Mouse (Mus musculus) ovary, adult 18-20 months (tissue): ENCODE measurements around the gene Masp1.
A peak's percentile ranks its signal among the peaks of the same experiment; 100 is the strongest.

ENCODE experiments used
- DNase-seq: peaks from one replicate; pipeline ENCODE4 v3.0.0; 2022; ENCODE audit warnings: low spot score, mixed read lengths

The Masp1 gene

GRCm38 (mm10) chr16:23520235-23520871 is at the start of gene Masp1, which contains the start of gene Rtp4:
Masp1 (minus strand) TSS chr16:23520815.
Rtp4 (plus strand) TSS chr16:23520291.
- peak; percentile 31 for DNase-seq

- no peak for DNase-seq
Measured at GRCm38 (mm10) chr16:23568369-23568958, 47.8 kb upstream of the Masp1 start.

DNA sequence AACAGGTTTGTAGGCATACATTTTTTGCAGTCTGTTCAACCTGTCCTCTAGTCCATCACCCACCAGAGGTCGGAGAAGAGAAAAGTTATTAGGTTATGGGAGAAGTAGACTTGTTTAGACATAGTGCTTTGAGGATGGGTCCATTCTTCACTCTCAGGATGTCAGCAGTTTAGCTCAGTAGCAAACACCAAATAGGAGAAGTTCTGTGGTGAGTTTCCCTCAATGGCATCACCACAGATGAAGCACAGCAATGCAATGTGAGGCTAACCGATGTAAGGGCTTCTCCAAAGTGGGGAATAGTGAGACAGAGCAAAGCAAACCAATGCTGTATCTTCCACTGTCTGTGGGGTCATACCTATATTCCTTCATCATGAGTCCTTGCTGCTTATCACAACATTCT is 37.1 kb upstream of the Masp1 start:
- DNase-seq, result no peak

GRCm38 (mm10) chr16:23557195-23557594 is 36.6 kb upstream of the Masp1 start:
- no peak for DNase-seq

DNA sequence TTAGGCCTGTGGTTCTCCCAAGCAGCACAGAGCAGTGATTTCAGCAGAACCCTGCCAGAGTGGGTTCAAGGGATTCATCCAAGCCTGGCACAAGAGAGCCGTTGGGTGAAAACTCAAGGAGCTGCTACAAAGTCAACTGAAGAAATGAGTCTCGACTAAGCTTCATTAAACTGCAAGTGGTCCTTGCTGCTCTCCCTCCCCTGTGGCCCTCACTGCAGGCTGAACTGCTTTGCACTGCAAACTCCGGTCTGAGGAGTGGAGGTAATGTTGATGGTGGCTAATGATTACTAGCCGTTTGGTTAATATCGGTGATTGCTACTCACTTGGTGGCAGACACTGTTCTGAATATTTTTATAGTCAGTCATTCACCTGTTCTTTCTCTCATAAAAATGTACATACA is 34.1 kb upstream of the Masp1 start:
- DNase-seq, result no peak

GRCm38 (mm10) chr16:23550981-23551582 is 30.5 kb upstream of the Masp1 start:
- no peak for DNase-seq

GRCm38 (mm10) chr16:23550346-23550980 is 29.8 kb upstream of the Masp1 start:
- DNase-seq, result peak; percentile 20

DNA sequence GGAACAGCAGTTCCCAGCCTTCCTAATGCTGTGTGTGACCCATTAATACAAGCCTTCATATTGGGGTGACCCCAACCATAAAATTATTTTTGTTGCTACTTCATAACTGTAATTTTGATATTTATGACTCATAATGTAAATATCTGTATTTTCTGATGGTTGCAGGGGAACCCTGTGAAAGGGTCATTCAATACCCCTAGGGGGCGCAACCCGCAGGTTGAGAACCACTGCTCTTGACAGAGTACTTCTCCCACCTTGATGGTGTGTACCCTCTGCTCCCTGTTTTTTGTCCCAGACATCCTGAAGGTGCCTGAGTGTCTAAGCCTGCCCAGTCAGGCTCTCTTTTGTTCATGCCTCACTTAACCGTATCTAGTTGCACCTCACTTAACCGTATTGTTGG is 27.2 kb upstream of the Masp1 start:
- DNase-seq, result no peak

DNA sequence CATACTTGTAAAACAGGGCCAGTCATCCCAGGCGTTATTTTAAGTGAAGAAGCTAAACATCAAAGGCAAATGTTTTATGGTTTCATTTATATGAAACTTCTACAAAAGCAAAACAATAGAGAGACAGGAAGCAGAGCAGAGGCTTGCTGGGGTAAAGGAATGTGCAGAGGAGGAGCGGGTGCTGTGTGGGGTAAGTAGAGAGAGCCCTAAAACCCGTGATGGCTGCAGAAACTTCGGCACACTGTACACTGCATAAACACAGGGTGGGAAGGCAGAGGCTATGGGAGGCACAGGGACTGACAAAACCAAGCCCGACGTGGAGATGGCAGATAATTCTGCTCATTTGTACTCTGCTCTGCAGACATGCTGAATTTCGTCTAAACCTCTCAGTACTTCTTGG is 23.7 kb upstream of the Masp1 start:
- DNase-seq, result no peak

DNA sequence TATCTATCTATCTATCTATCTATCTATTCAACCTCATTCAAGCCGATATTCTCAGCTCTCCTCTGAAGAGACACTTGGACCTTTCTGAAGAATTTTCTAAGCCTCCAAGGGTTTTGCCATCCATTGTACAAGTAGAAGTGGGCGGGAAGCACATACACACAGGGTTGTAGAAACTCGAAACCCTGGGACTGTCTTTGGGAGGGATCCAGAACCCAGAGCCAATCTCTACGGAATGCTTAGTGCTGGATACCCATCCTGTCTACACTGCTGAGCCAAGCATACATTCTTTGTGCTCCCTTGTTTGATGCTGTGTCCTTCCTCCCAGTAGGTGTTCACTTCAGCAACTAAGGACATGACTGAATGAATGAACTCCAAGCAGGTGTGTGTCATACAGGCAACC is 22.3 kb upstream of the Masp1 start:
- no peak for DNase-seq

GRCm38 (mm10) chr16:23541046-23541445 is 20.4 kb upstream of the Masp1 start:
- DNase-seq, result no peak

DNA sequence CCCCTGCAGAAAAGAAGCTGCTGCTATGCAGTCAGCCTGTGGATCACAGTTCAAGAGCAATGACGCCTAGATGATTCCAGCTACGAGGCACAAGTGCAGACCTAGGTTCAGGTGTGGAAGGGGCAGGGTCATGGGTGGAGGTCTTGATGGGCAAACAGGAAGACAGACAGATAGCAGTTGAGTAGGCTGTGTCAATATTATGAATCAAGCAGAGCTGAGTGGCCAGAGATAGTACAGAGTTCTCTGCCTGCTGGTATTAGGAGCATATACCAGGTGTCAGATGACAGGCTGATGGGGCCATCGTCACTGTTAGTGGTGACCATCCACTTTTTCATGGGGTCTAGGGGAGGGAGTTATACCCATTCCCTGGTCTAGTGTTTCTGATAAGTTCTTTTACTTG is 13.1 kb upstream of the Masp1 start:
- no peak for DNase-seq

GRCm38 (mm10) chr16:23529186-23529585 is 8.6 kb upstream of the Masp1 start:
- DNase-seq, result no peak

GRCm38 (mm10) chr16:23522081-23522480 is 1.5 kb upstream of the Masp1 start:
- DNase-seq, result no peak

GRCm38 (mm10) chr16:23521092-23521491 is 477 bp upstream of the Masp1 start:
- no peak for DNase-seq

DNA sequence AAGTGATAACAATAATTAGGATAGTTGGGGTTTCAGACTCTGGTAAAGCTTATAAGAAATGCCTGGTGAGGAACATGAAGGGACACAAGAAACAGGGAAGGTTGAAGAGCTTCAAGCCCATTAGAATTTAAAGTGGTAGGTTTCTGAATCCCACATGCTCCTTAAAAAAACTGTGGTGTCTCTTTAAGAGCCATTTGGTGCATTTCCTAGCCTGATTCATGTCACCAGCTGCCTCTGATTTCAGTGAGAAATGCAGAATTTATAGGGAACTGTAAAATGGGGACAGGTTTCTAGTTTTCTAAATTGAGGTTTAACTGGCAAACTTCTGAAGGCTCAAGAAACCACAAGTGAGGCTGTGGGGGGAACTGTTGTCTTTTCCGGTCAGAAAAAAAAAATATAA is 844 bp downstream of the Masp1 start:
- DNase-seq, result no peak

DNA sequence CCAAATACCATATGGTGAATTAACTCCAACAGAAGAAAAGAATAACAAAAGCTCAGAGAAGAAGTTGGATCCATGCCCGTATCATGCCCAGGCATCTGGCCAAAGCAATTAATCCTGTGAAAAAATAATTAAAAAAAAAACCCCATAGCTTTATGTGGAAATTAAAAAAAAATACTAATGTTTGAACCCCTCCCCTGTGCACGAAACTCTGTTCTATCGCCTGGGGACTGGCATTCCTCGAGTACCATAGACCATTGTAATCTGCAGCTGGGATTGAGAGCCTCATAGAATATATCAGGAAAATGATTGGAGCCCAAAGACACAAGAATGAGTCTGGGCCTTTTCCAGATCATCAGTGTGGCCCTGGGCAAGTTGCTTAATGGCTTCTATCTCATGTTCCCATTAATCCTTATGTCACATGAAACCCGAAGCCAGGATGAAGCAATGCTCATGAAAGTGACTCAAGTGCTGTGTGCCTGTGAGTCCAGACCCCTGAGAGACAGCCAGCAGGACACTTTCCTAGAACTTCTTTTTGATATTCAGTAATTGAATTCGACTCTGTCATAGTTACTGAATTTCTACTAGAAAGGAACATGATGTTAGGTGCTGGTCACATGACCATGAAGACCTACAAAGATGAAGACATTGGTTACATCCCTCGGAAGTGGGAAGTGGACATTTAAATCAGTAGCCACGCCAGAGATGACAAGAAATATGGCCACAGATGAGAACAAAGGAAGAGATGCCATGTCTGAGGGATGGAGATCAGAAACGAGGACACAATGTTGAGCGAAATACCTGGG is 1.8 kb downstream of the Masp1 start:
- no peak for DNase-seq

DNA sequence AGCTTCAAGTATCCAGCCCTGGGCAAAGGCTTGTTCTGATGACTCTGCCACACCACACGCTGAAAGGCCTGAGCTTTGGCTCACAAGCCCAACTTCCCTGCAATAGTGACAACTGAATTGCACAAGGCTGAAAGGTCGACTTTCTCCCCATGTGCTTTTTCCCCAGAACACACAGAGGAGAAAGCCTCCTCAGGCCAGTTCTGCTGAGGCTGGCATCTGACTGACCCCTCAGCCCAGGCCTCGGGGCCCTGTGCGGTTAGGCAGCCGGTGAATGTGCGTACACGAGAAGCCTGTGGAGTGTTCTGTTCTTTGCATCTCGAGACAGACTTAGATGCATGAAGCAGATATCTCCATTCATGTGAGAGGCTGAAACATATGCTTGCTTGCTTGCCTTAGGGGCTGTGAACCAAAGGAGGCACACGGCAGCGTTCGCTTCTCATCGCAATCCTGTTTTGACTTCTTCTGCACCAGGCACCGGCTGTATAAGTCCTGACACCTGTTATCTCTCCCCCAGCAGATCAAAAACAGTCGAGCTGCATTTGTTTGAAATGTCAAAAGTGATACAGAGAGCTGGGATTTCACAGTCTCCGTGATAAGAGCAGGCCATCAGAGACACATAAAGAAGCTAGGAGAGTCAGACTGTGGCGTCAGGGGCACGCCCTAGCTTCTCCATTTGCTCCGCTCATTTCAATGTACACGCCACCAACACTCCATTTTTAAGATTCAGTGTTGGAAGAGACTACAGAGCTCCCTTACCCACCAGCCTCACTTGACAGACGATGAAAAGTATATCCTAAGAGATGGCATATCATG is 2.7 kb downstream of the Masp1 start:
- no peak for DNase-seq

DNA sequence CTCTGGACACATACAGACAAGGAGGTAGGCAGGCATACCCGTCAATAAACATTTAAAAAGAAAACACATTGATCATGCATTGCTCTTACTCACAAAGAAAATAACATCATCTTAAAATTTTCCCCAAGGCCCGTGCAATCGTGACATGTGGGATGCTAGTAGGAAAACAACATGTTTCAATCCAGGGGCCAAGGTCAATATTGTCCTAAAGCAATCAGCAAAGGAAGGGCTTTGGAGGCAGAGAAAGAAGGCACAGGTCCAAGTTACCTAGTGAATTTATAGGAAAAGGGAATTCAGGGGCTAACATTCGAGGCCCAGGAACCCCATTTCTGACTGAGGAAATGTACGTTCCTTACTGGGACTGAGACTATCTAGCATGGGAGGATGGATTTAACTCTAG is 3.4 kb downstream of the Masp1 start:
- no peak for DNase-seq

DNA sequence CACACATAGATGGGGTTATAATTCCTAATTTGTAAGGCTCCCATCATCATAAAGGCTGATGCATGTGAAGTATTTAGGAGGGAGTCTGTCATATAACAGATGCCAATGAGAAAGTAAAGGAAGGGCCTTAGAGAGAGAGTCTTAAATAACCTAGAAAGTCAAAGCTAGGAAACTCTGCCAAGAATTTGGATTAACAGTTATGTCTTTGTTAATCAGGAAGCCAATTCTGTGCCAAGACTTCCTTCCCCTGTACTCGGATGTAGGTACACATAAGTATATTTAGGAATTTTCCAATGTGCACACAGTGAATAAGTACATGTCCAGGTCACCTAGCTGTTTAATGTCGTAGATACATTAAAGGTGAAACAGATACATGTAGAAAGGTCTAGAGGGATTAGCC is 4.0 kb downstream of the Masp1 start:
- no peak for DNase-seq

DNA sequence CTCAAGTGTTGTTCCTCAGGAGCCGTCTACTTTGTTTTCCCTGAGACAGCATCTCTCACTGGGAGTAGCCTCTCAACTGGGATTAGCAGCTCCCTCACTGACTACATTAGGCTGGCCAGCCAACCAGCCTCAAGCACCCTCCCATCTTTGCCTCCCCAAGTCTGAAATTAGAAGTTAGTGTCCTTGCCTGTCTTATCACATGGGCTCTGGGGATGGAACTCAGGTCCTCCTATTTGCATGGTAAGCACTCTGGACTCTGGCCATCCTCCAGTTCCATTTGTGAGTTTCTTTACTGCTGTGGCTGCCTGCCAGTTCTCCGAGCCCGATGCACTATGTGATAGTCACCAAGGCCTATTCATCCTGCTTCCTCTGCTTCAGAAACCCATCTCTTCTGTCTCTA is 4.8 kb downstream of the Masp1 start:
- peak; percentile 81 for DNase-seq

- no peak for DNase-seq
Measured at GRCm38 (mm10) chr16:23513401-23513800, 7.2 kb downstream of the Masp1 start.
